Mouse (Mus musculus) spleen, adult 10 weeks (tissue): Measurements from ENCODE around the gene Tbc1d25. TPM values are rescaled to one million over a fixed set of nuclear protein-coding genes. Genes with fewer than 3 reads are reported as not detected.

Experiments
- polyA plus RNA-seq: library from polyadenylated mRNA; stranded (reverse); fragments of 350-450 nt; fragmentation: Illumina TruSeq; extraction: RNeasy Lipid Tissue Mini Kit (QIAGEN cat#74804); gene quantifications from one replicate; pipeline ENCODE4 v1.2.3, GENCODE M21; 2015; ENCODE audit warnings: low replicate concordance; ENCODE audit not compliant: insufficient read depth

Tbc1d25 gene
- 6.9 TPM for polyA plus RNA-seq

DNA sequence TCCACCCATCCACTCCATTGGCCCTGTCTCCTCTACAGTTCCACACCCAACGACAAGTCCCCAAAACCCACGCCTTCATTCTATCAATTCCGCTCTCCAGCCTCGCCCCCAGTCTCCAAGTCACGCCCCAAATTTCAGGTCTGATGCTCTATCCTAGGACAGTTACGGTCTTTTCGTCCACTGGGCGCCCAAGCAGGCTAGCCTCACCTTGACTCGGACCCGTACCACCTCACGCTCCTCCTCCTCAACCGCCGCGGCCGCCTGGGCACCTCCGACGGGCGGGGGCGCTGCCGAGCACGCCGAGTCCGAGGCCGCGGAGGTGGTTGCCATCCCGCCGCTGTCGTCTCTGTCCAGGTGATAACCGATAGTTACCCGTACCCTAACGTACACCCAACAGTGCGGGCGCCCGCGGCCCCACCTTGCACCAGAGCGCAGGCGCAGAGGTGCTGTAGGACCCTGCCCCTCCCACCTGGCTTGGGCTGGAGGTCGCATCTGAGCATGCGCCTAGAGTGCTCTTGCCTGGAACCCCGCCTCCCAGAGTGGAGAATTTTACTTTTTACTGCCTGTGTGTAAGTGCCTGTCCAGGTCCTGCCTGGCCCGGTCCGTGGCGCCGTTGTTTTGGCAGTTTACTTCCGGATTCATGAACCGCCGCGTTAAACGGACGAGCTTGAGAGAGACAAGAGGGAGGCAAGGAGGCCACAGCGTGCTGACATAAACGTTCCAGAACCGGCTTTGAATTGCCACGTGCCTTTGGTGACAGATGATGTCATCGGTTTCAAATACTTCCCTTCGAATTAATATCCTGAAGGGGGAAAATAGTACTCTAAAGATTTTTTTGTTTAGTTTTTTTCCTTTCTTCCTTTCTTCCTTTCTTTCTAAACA, at the start of gene Tbc1d25:
Gene Tbc1d25, minus strand, starts transcription at position 678 of the 882 bp plus-strand sequence.

DNA sequence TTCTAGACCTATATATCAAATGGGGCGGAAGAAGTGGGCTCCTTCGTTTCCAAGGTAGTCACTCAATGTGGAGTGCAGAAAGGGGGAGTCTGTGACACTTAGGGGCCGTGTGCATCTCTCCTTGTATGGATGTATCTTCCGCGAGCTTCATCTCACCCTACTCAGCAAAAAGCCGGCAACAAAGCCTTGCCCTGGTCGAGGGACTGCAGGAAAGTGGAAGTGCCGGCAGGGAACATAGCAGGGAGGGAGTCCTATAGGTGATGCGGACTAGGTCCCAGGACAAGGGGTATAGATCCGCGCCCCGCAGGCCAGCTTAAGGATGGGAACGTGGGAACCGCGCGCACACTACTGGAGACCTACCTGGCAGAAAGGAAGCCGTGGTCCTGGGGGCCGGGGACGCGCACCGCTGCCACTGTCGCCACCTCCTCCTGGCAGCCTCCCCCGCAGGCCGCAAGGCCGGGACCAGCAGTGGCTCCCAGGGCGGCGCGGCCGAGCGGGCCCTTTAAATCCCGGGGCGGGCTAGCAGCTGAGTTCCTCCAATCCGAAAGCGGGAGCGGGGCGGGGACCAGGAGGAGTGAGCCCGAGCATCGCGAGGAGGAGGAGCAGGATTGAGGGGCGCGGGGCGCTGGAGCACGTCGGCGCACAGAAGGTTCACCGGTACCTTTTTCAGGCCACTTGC, 30.2 kb upstream of the Tbc1d25 start, which contains the start of gene Porcn:
Gene Porcn, minus strand, starts transcription at position 511 of the 679 bp plus-strand sequence.

DNA sequence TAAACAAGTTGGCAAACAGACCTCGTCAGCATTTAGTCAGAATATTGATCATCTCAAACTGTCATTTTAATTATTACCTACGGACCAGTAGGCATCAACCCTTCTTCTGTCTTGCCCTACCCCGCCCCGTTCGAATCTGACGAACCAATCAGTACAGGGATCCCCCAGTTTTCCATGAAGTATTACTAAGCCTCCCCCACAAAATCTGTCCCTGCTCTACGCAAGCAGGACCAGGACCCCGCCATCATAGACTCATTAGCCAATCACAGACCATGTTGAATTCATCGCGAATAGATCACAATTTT, 17.4 kb upstream of the Tbc1d25 start, which contains the start of gene Ebp:
Gene Ebp, minus strand, starts transcription at position 94 of the 305 bp plus-strand sequence.

DNA sequence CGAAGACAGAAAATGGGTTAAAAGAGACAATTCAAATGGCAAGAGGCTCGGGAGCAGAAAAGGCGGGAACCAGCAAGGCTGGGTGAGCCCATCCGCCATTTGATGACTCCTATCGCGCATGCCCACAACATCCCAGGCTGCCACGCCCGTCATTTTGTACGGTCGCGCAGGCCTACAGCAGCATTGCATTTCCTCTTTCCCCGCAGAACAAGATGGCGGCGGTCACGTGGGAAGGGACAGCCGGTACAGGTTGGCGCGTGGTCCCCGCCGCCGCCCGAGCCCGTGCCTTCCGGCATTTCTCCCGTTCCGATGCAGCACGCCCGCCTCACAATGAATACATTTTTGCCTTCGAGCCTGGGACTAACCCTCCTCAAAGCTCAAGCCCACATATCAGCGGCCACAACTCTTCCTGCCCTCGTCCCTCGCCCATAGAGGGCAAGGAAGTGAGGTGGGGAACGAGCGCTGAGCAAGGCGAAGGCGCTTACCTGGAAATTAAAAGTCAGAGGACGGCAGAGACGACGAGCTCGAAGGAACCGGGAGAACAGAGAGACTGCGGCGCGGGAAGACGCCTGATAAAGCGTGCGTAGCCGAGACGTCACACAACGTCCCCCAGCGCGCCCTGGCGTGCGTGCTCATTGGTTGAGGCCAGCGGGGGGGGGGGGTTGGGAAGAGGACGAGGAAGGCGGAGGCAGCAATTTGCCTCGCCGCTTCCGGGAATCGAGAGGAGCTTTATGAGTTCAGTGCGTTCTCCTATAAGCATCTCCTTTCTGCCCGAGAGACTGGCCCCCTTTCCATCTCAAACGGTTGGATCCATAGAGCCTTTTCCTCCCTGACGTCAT, 30.6 kb downstream of the Tbc1d25 start, which contains the start of gene Rbm3:
Gene Rbm3, minus strand, starts transcription at position 728 of the 839 bp plus-strand sequence.

DNA sequence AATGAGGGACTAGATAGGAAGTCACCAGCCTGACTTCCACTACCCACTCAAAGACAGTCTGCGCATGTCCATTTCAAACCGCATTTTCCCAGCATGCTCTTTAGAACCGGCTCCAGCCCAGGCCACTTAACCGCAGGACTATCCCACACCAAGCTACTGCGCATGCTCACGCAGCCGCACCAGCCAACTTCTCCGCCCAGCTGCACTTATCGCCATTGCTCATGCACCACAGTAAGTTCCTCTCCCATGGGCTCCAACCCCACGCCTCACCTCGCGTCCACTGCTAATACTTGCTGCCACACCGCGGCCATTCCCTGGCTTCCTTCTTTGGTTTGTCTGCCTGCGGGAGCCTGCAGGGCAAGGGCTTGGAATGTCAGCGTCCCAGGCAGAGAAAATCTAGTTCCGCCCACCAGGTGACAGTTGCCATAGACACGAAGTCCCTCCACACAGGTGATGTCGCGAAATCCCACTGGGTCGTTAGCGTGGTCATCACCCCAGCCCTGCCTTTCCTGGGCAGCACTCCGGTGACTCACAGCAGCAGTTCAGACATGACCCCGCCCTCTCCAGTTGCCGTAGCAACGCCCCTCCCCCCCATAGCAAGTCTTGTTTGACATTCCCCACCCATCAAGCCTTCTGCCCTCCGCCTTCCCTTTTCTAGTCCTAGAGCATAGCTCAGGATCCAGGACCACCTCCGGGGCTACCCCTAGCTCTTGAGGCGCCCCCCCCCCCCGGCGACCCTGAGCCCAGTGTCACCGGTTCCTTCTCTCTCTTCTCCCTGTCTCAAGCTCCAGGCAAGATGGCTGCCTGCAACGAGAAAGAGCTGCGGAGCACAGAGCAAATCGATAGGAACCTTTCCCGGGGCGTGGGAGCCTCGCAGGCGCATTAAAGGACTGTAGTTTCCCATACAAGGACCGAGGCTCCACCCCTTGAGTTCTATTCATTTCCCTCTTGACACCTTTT, 43.7 kb downstream of the Tbc1d25 start, which contains the start of gene Wdr13:
Gene Wdr13, minus strand, starts transcription at position 876 of the 960 bp plus-strand sequence.

Other genes starting within 250 kb of the Tbc1d25 start
- not detected for gene Eras, start 247.6 kb downstream of the Tbc1d25 start, polyA plus RNA-seq
- gene Hdac6, start 228.3 kb downstream of the Tbc1d25 start, polyA plus RNA-seq, result 14.7 TPM
- gene Gata1, start 198.1 kb downstream of the Tbc1d25 start, polyA plus RNA-seq, result 6.3 TPM
- not detected for gene Glod5, start 157.7 kb downstream of the Tbc1d25 start, polyA plus RNA-seq
- 31.7 TPM for gene Suv39h1, start 101.4 kb downstream of the Tbc1d25 start, polyA plus RNA-seq
- 85.1 TPM for gene Was, start 85.7 kb downstream of the Tbc1d25 start, polyA plus RNA-seq
- 44.9 TPM for gene Wdr13, start 43.3 kb downstream of the Tbc1d25 start, polyA plus RNA-seq
- gene Rbm3, start 30.3 kb downstream of the Tbc1d25 start, polyA plus RNA-seq, result 722 TPM
- gene Ebp, start 17.3 kb upstream of the Tbc1d25 start, polyA plus RNA-seq, result 35.9 TPM
- 1.4 TPM for gene Porcn, start 30.3 kb upstream of the Tbc1d25 start, polyA plus RNA-seq
- 15.5 TPM for gene Ftsj1, start 76.2 kb upstream of the Tbc1d25 start, polyA plus RNA-seq
- gene Slc38a5, start 95.0 kb upstream of the Tbc1d25 start, polyA plus RNA-seq, result 3.4 TPM
- not detected for gene Ssxb10, start 151.2 kb upstream of the Tbc1d25 start, polyA plus RNA-seq
- not detected for gene Ssxb9, start 190.8 kb upstream of the Tbc1d25 start, polyA plus RNA-seq
- gene Ssxb1, start 237.1 kb upstream of the Tbc1d25 start, polyA plus RNA-seq, result not detected